Comparison of ENCODE assay signal across 15 mouse cellular contexts in genomic region chr4:103621586-103621985, GRCm38 (mm10). TPM values are rescaled to one million over a fixed set of nuclear protein-coding genes. Genes with fewer than 3 reads are reported as not detected.
DNase-seq lines count a peak whose midpoint lies in the region; ATAC-seq and TF ChIP-seq lines count a peak whose summit lies in the region.
"Had no signal": no experiment of that assay in that cellular context is flagged by ENCODE, and none has a peak within 500 bp of the region (broad histone marks: within the 10 kb centered on the region; RNA-seq: fewer than 3 reads in every experiment).

No protein-coding gene starts in this region.

- H3K27me3 ChIP-seq in kidney, postnatal 0 days (ENCODE audit: insufficient read depth, low read length): peaks cover 25% of the 10 kb centered on the region
- peaks cover 56% of the 10 kb centered on the region for H3K27me3 ChIP-seq in forebrain, embryonic 13.5 days
- peaks cover 52% of the 10 kb centered on the region for H3K27me3 ChIP-seq in midbrain, embryonic 12.5 days
- H3K27me3 ChIP-seq in intestine, postnatal 0 days (replicated peaks; ENCODE audit: control insufficient read depth, insufficient read depth, low read length): peaks cover 21% of the 10 kb centered on the region

- no peak for TF ChIP-seq CTCF in kidney, postnatal 0 days (IDR thresholded peaks at IDR 0.05; ENCODE audit: low read depth)
- TF ChIP-seq CTCF in cortical plate, adult 2 months (IDR thresholded peaks at IDR 0.05; ENCODE audit: extremely low read depth, insufficient read depth, low read length): no peak
- no peak for TF ChIP-seq CTCF in intestine, postnatal 0 days (IDR thresholded peaks at IDR 0.05; ENCODE audit: low read depth)

- no peaks in the 10 kb centered on the region; the same call in 1 of the 2 replicates for H3K4me1 ChIP-seq in kidney, postnatal 0 days (replicated peaks; ENCODE audit: insufficient read depth, low read length)
- peaks cover 2% of the 10 kb centered on the region; the same call in 1 of the 2 replicates for H3K4me1 ChIP-seq in cortical plate, adult 2 months (ENCODE audit: control insufficient read depth, insufficient read depth, low read length)
- peaks cover 26% of the 10 kb centered on the region for H3K4me1 ChIP-seq in forebrain, embryonic 13.5 days
- peaks cover 16% of the 10 kb centered on the region for H3K4me1 ChIP-seq in midbrain, embryonic 12.5 days
- no peaks in the 10 kb centered on the region for H3K4me1 ChIP-seq in intestine, postnatal 0 days (replicated peaks; ENCODE audit: control insufficient read depth, insufficient read depth, low read length)
- H3K4me1 ChIP-seq: liver, embryonic 12.5 days had no signal

- 4% methylated on average over 5 of the region's 5 CpGs for WGBS in kidney, postnatal 0 days
- WGBS in forebrain, embryonic 13.5 days: 23% methylated on average over 5 of the region's 5 CpGs
- WGBS in midbrain, embryonic 12.5 days: 30% methylated on average over 5 of the region's 5 CpGs
- WGBS in intestine, postnatal 0 days: 23% methylated on average over 5 of the region's 5 CpGs

- 0 out of 2 replicates have a peak, but pooled peaks have one; percentile 29 for ATAC-seq in kidney, postnatal 0 days (replicated peaks; ENCODE audit: low FRiP score, low read depth)
- no peak for ATAC-seq in forebrain, embryonic 13.5 days
- no peak for ATAC-seq in midbrain, embryonic 12.5 days (ENCODE audit: low FRiP score, low read depth)
- no peak for ATAC-seq in intestine, postnatal 0 days
- ATAC-seq: CD4-positive, CD25-positive, alpha-beta regulatory T cell, adult 4 months; liver, embryonic 12.5 days; lung, postnatal 0 days had no signal

- no peak for TF ChIP-seq POLR2A in cortical plate, adult 2 months (IDR thresholded peaks at IDR 0.05; ENCODE audit: extremely low read depth, insufficient read depth, low read length)

- no peak for DNase-seq in kidney, postnatal 0 days (ENCODE audit: low spot score)
- no peak for DNase-seq in kidney, adult 9 months
- DNase-seq in adrenal gland, postnatal 36 days: no peak
- no peak for DNase-seq in spleen, postnatal 36 days (ENCODE audit: low spot score in 2 of 2)
- DNase-seq: cerebellum, adult 11 months; gastrocnemius, postnatal 36 days; kidney, postnatal 36 days had no signal

- 0 out of 2 replicates have a peak overlapping the region, but pooled peaks have one; percentile 18 for H3K4me2 ChIP-seq in kidney, postnatal 0 days (ENCODE audit: low read length)
- peak overlapping the region; percentile 71 for H3K4me2 ChIP-seq in forebrain, embryonic 13.5 days
- peak overlapping the region; percentile 57 for H3K4me2 ChIP-seq in midbrain, embryonic 12.5 days (replicated peaks)
- H3K4me2 ChIP-seq in intestine, postnatal 0 days (replicated peaks; ENCODE audit: low read depth): no peak overlapping the region
- H3K4me2 ChIP-seq: liver, embryonic 12.5 days had no signal

- no peaks in the 10 kb centered on the region for H3K36me3 ChIP-seq in kidney, postnatal 0 days (ENCODE audit: insufficient read depth, low read length)
- H3K36me3 ChIP-seq in forebrain, embryonic 13.5 days (ENCODE audit: poor library complexity, severe bottlenecking): no peaks in the 10 kb centered on the region
- no peaks in the 10 kb centered on the region for H3K36me3 ChIP-seq in midbrain, embryonic 12.5 days
- H3K36me3 ChIP-seq in intestine, postnatal 0 days (ENCODE audit: control insufficient read depth, insufficient read depth): no peaks in the 10 kb centered on the region
- H3K36me3 ChIP-seq: liver, embryonic 12.5 days had no signal

- H3K27ac ChIP-seq in kidney, postnatal 0 days: no peak overlapping the region
- H3K27ac ChIP-seq in cortical plate, adult 2 months (ENCODE audit: insufficient read depth, low read length): peak overlapping the region; percentile 28; the same call in 1 of the 2 replicates
- H3K27ac ChIP-seq in forebrain, embryonic 13.5 days: no peak overlapping the region
- no peak overlapping the region for H3K27ac ChIP-seq in midbrain, embryonic 12.5 days (replicated peaks)
- H3K27ac ChIP-seq in intestine, postnatal 0 days (ENCODE audit: low read depth, low read length): no peak overlapping the region
- H3K27ac ChIP-seq: liver, embryonic 12.5 days had no signal

- no peak overlapping the region for H3K4me3 ChIP-seq in kidney, postnatal 0 days (replicated peaks; ENCODE audit: low read depth, low read length)
- H3K4me3 ChIP-seq in cortical plate, adult 2 months (ENCODE audit: insufficient read depth, low read length): peak overlapping the region; percentile 94
- peak overlapping the region; percentile 47 for H3K4me3 ChIP-seq in forebrain, embryonic 13.5 days
- H3K4me3 ChIP-seq in midbrain, embryonic 12.5 days: peak overlapping the region; percentile 46; the same call in 1 of the 2 replicates
- H3K4me3 ChIP-seq in intestine, postnatal 0 days (ENCODE audit: low read depth, low read length): no peak overlapping the region
- H3K4me3 ChIP-seq: liver, embryonic 12.5 days had no signal

- no peaks in the 10 kb centered on the region for H3K9me3 ChIP-seq in kidney, postnatal 0 days (replicated peaks; ENCODE audit: low read length)
- no peaks in the 10 kb centered on the region for H3K9me3 ChIP-seq in forebrain, embryonic 13.5 days (replicated peaks)
- no peaks in the 10 kb centered on the region for H3K9me3 ChIP-seq in midbrain, embryonic 12.5 days
- H3K9me3 ChIP-seq in intestine, postnatal 0 days (ENCODE audit: control insufficient read depth): no peaks in the 10 kb centered on the region
- H3K9me3 ChIP-seq: liver, embryonic 12.5 days had no signal

- no peak overlapping the region for H3K9ac ChIP-seq in kidney, postnatal 0 days (ENCODE audit: low read depth, low read length)
- 0 out of 2 replicates have a peak overlapping the region, but pooled peaks have one; percentile 9 for H3K9ac ChIP-seq in forebrain, embryonic 13.5 days
- no peak overlapping the region for H3K9ac ChIP-seq in midbrain, embryonic 12.5 days (replicated peaks)
- H3K9ac ChIP-seq in intestine, postnatal 0 days (ENCODE audit: low read depth, low read length): no peak overlapping the region
- H3K9ac ChIP-seq: liver, embryonic 12.5 days had no signal

RNA-seq across cellular contexts. Expression of gene Dab1, which starts 2.4 kb away (rescaled TPM):
- polyA plus RNA-seq in kidney, postnatal 0 days (2015; fragmentation: Nextera tagmentation; extraction: Ambion mirVana): 22.8 and 23.7 TPM in 2 replicates
- polyA plus RNA-seq in cortical plate, adult 2 months (2012; rRNA removed): 42.9 and 46.4 TPM in 2 replicates
- polyA plus RNA-seq in forebrain, embryonic 13.5 days (2015; fragmentation: Nextera tagmentation; extraction: Ambion mirVana): 105 and 106 TPM in 2 replicates
- 60.7 and 66.3 TPM in 2 replicates for polyA plus RNA-seq in midbrain, embryonic 12.5 days (2016; fragmentation: Nextera tagmentation; extraction: Ambion mirVana)
- total RNA-seq in adrenal gland, postnatal 36 days (2021): under 1 TPM; 0.49 to 0.86 TPM
- 61.3 and 66.8 TPM in 2 replicates for polyA plus RNA-seq in intestine, postnatal 0 days (2015; fragmentation: Nextera tagmentation; extraction: Ambion mirVana)
- total RNA-seq: common myeloid progenitor, adult 5-6 weeks had no signal

Comparison
In these comparisons a context has a peak if more than half of its experiments do, and no peak if none do; other contexts are left out.
1. H3K4me3 ChIP-seq: peak in cortical plate, adult 2 months (single experiment), forebrain, embryonic 13.5 days (single experiment) and midbrain, embryonic 12.5 days (single experiment); none in kidney, postnatal 0 days (single experiment) and intestine, postnatal 0 days (single experiment).